Mouse (Mus musculus) CH12.LX (cell line): ENCODE results near the gene Taf1c.

Experiments used
- CHD2 ChIP-seq: IDR thresholded peaks from 2 replicates; pipeline ENCODE4 v1.6.1; 2011; ENCODE audit warnings: low read length, improper control_type of control experiment
- CTCF ChIP-seq, 2 experiments: IDR thresholded peaks in 1 of 2; conservative IDR thresholded peaks in 1 of 2; 2 replicates each; pipeline ENCODE4 v1.5.1; 2011 to 2012; ENCODE audit warnings: low read depth in 2 of 2, low read length in 2 of 2, improper control_type of control experiment in 1 of 2, inconsistent platforms in 1 of 2, mild to moderate bottlenecking in 1 of 2, moderate library complexity in 1 of 2
- EP300 ChIP-seq: IDR thresholded peaks from 2 replicates; pipeline ENCODE4 v1.6.1; 2011; ENCODE audit warnings: low read length, improper control_type of control experiment
- POLR2A ChIP-seq: IDR thresholded peaks from 2 replicates; pipeline ENCODE4 v1.6.1; 2011; ENCODE audit warnings: low read depth, mild to moderate bottlenecking, improper control_type of control experiment, low read length
- SIN3A ChIP-seq: IDR thresholded peaks from 2 replicates; pipeline ENCODE4 v1.6.1; 2012; ENCODE audit warnings: low read length, improper control_type of control experiment, inconsistent platforms
- SMC3 ChIP-seq: IDR thresholded peaks from 2 replicates; pipeline ENCODE4 v1.6.1; 2011; ENCODE audit warnings: low read depth, low read length, improper control_type of control experiment
- TCF12 ChIP-seq: IDR thresholded peaks from 2 replicates; pipeline ENCODE4 v1.6.1; 2014; ENCODE audit warnings: low read depth, mild to moderate bottlenecking, inconsistent platforms, low read length, improper control_type of control experiment
- ZMIZ1 ChIP-seq: IDR thresholded peaks from 2 replicates; pipeline ENCODE4 v1.6.1; 2012; ENCODE audit warnings: low read depth, mild to moderate bottlenecking, inconsistent platforms, low read length, improper control_type of control experiment

DNA sequence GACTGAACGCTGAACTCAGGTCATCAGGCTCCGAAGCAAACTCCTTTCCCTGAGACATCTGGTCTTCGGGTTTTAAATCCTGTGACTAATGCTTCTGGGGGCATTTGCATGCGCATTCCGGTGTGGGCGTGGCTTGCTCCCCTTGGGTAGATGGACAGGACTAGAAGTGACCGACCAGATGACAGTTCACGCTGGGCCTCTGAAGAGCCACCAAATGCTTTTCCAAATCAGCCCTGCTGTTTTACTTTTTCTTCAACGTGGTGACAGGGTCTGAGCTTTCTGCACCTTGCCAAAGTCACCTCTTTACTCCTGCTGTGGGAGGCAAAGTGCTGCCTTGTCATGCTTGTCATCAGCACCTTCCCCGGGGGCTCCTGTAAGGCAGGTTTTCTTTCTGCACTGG is 16.2 kb downstream of the Taf1c start:
- no peak for TF ChIP-seq CTCF (conservative IDR thresholded peaks at IDR 0.05 in 1 of 2, IDR thresholded peaks at IDR 0.05 in 1 of 2; ENCODE audit: low read depth in 2 of 2, low read length in 2 of 2)
- TF ChIP-seq CHD2 = no peak
- TF ChIP-seq SMC3 = no peak
- TF ChIP-seq POLR2A = no peak
- no peak for TF ChIP-seq EP300
- no peak for TF ChIP-seq ZMIZ1
- no peak for TF ChIP-seq TCF12
- no peak for TF ChIP-seq SIN3A
